Mouse (Mus musculus): ENCODE data around the gene Arsa. TPM values are rescaled to one million over a fixed set of nuclear protein-coding genes. Genes with fewer than 3 reads are reported as not detected.
A peak's percentile ranks its signal among the peaks of the same experiment; 100 is the strongest.

Arsa gene
- polyA plus RNA-seq, 1 experiment from 2014 or later: 13.0 TPM

DNA sequence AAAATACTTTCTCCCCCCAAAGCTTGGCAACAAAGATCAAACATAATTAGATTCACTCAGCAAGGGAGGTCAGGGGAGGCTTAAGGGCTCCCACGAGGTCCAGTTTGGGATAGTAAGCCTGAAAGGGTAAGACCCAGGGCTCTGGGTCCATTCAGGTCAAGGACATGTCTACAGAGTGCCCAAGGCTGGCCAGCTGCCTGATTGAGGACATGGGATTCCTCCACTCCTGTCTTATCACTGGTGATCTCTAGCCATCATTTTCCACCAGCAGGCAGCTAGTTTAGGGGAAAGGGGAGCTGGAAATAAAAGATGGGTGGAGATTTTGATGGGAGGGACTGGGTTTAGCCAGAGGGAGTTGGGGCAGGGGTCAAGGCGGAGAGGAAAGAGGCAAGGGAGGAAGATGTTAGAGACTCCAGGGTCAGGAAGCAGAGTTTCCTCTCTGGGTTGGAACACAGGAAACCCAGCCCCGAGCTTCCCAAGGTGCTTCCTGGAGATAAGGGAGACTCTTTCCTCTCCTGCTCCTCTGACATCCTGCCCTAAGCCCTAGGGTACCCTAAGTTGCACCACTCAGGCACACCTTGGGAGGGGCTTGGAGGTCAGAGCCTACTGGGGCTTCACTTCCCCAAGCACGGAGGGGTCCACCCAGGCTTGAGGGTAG, 20.3 kb upstream of the Arsa start:
- WGBS: 29% methylated on average over 4 of the region's 4 CpGs
- Histone ChIP-seq H3K4me2 (ENCODE audit: low read length) (no peak overlapping the region), H3K27ac (peak overlapping the region; percentile 73), H3K36me3 (ENCODE audit: insufficient read depth, low read length) (no peaks in the 10 kb centered on the region), H3K9me3 (replicated peaks; ENCODE audit: low read length) (no peaks in the 10 kb centered on the region), H3K27me3 (ENCODE audit: insufficient read depth, low read length) (peaks cover 6% of the 10 kb centered on the region; the same call in 1 of the 2 replicates), H3K9ac (ENCODE audit: low read depth, low read length) (no peak overlapping the region), H3K4me3 (replicated peaks; ENCODE audit: low read depth, low read length) (peak overlapping the region; percentile 77), H3K4me1 (replicated peaks; ENCODE audit: insufficient read depth, low read length) (no peaks in the 10 kb centered on the region; the same call in 1 of the 2 replicates)
- DNase-seq (ENCODE audit: low spot score) (peak; percentile 64), ATAC-seq (replicated peaks; ENCODE audit: low FRiP score, low read depth) (no peak; the same call in 1 of the 2 replicates)
- no peak for TF ChIP-seq CTCF (IDR thresholded peaks at IDR 0.05; ENCODE audit: low read depth)

DNA sequence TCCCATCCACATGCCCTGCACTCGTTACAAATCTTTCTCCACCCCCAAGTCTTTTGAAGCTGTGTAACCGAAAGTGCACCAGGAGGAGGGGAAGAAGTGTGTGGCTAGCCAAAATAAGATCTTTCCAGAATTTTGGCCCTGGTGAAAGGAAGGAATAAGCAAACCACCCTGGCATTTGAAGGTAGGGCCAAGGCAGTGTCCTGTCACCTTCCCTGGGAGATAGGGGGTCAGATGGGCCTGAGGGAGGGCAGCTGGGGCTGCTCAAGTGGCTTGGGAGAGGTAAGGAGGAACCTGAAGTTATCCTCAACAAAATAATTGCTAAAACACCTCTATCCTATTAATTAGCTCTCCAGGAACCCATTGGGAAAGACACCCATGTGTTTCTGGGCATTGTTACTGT, 19.6 kb upstream of the Arsa start:
- Histone ChIP-seq H3K4me3 (replicated peaks; ENCODE audit: low read depth, low read length) (no peak overlapping the region), H3K27ac (peak overlapping the region; percentile 57), H3K27me3 (ENCODE audit: insufficient read depth, low read length) (peaks cover 6% of the 10 kb centered on the region; the same call in 1 of the 2 replicates), H3K36me3 (ENCODE audit: insufficient read depth, low read length) (no peaks in the 10 kb centered on the region), H3K9me3 (replicated peaks; ENCODE audit: low read length) (no peaks in the 10 kb centered on the region), H3K4me2 (ENCODE audit: low read length) (no peak overlapping the region), H3K9ac (ENCODE audit: low read depth, low read length) (no peak overlapping the region), H3K4me1 (replicated peaks; ENCODE audit: insufficient read depth, low read length) (no peaks in the 10 kb centered on the region; the same call in 1 of the 2 replicates)
- no peak for DNase-seq (ENCODE audit: low spot score)
- TF ChIP-seq CTCF (IDR thresholded peaks at IDR 0.05; ENCODE audit: low read depth): no peak
- no peak for ATAC-seq (replicated peaks; ENCODE audit: low FRiP score, low read depth)
- 34% methylated on average over 2 of the region's 2 CpGs for WGBS

DNA sequence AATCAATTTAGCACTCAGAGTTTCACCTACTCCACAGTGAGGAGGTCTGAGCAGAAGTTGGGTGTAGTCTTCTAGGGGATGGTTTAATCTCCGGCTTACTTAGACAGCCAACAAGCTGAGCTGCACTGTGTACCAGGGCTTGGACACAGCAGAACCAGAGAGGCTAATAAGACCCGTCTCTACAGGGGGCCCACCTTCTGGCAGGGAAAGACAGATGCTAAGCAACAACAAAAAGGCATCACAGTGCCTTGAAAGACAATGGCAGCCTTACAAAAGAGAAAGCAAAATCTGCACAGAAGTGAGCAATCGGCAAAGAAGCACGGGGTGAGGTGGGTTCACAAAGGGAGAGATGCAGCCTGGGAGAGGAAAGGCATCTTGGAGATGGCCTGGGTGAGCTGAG, 18.9 kb upstream of the Arsa start:
- 0 out of 2 replicates have a peak overlapping the region, but pooled peaks have one; percentile 57 for H3K27ac ChIP-seq
- H3K4me2 ChIP-seq (ENCODE audit: low read length): no peak overlapping the region
- H3K27me3 ChIP-seq (ENCODE audit: insufficient read depth, low read length): peaks cover 6% of the 10 kb centered on the region; the same call in 1 of the 2 replicates
- DNase-seq (ENCODE audit: low spot score) (no peak), ATAC-seq (replicated peaks; ENCODE audit: low FRiP score, low read depth) (no peak)
- H3K36me3 ChIP-seq (ENCODE audit: insufficient read depth, low read length): no peaks in the 10 kb centered on the region
- H3K9me3 ChIP-seq (replicated peaks; ENCODE audit: low read length): no peaks in the 10 kb centered on the region
- H3K4me3 ChIP-seq (replicated peaks; ENCODE audit: low read depth, low read length): no peak overlapping the region
- no peaks in the 10 kb centered on the region; the same call in 1 of the 2 replicates for H3K4me1 ChIP-seq (replicated peaks; ENCODE audit: insufficient read depth, low read length)
- no peak for TF ChIP-seq CTCF (IDR thresholded peaks at IDR 0.05; ENCODE audit: low read depth)
- H3K9ac ChIP-seq (ENCODE audit: low read depth, low read length): no peak overlapping the region
- WGBS: 69% methylated on average over 4 of the region's 4 CpGs

GRCm38 (mm10) chr15:89494970-89495369, 17.7 kb upstream of the Arsa start:
- H3K9ac ChIP-seq (ENCODE audit: low read depth, low read length): no peak overlapping the region
- TF ChIP-seq CTCF (IDR thresholded peaks at IDR 0.05; ENCODE audit: low read depth): peak; percentile 45; the same call in 1 of the 2 replicates
- H3K9me3 ChIP-seq (replicated peaks; ENCODE audit: low read length): no peaks in the 10 kb centered on the region
- 76% methylated on average over 4 of the region's 4 CpGs for WGBS
- no peaks in the 10 kb centered on the region for H3K36me3 ChIP-seq (ENCODE audit: insufficient read depth, low read length)
- no peaks in the 10 kb centered on the region; the same call in 1 of the 2 replicates for H3K4me1 ChIP-seq (replicated peaks; ENCODE audit: insufficient read depth, low read length)
- no peak overlapping the region for H3K4me3 ChIP-seq (replicated peaks; ENCODE audit: low read depth, low read length)
- ATAC-seq (replicated peaks; ENCODE audit: low FRiP score, low read depth) (no peak), DNase-seq (ENCODE audit: low spot score) (no peak)
- H3K4me2 ChIP-seq (ENCODE audit: low read length): no peak overlapping the region
- no peak overlapping the region for H3K27ac ChIP-seq
- peaks cover 6% of the 10 kb centered on the region; the same call in 1 of the 2 replicates for H3K27me3 ChIP-seq (ENCODE audit: insufficient read depth, low read length)

- Histone ChIP-seq H3K27ac (no peak overlapping the region), H3K27me3 (ENCODE audit: insufficient read depth, low read length) (no peaks in the 10 kb centered on the region), H3K9ac (ENCODE audit: low read depth, low read length) (no peak overlapping the region), H3K4me3 (replicated peaks; ENCODE audit: low read depth, low read length) (no peak overlapping the region), H3K36me3 (ENCODE audit: insufficient read depth, low read length) (no peaks in the 10 kb centered on the region), H3K4me1 (replicated peaks; ENCODE audit: insufficient read depth, low read length) (no peaks in the 10 kb centered on the region), H3K9me3 (replicated peaks; ENCODE audit: low read length) (no peaks in the 10 kb centered on the region), H3K4me2 (ENCODE audit: low read length) (no peak overlapping the region)
- WGBS: 43% methylated on average over 14 of the region's 14 CpGs
- TF ChIP-seq CTCF (IDR thresholded peaks at IDR 0.05; ENCODE audit: low read depth): no peak
- ATAC-seq (replicated peaks; ENCODE audit: low FRiP score, low read depth) (no peak), DNase-seq (ENCODE audit: low spot score) (no peak)
Measured at GRCm38 (mm10) chr15:89488611-89489117, 11.4 kb upstream of the Arsa start.

DNA sequence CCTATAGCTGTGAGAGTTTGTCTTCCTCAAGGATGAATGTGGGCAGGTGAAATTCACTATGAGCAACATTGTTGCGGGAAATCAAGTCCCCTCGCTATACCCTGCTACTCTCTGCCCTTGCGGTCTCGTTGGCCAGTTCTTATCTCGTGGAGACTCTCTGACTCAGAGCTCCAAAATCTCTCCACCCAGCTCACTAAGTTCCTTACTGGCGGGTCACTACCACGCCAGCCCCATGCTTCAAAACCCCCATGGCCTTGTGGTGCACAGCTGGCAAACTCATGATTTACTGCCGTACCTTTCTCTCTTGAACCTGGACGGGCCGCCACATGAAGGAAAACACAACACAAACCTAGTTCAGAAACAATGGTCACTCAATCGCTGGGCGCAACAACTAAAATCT, 11.0 kb upstream of the Arsa start:
- Histone ChIP-seq H3K27me3 (ENCODE audit: insufficient read depth, low read length) (no peaks in the 10 kb centered on the region), H3K9me3 (replicated peaks; ENCODE audit: low read length) (no peaks in the 10 kb centered on the region), H3K9ac (ENCODE audit: low read depth, low read length) (no peak overlapping the region), H3K4me3 (replicated peaks; ENCODE audit: low read depth, low read length) (no peak overlapping the region), H3K36me3 (ENCODE audit: insufficient read depth, low read length) (no peaks in the 10 kb centered on the region), H3K27ac (no peak overlapping the region), H3K4me1 (replicated peaks; ENCODE audit: insufficient read depth, low read length) (no peaks in the 10 kb centered on the region), H3K4me2 (ENCODE audit: low read length) (no peak overlapping the region)
- WGBS: 84% methylated on average over 12 of the region's 12 CpGs
- DNase-seq (ENCODE audit: low spot score): no peak
- no peak for ATAC-seq (replicated peaks; ENCODE audit: low FRiP score, low read depth)
- no peak for TF ChIP-seq CTCF (IDR thresholded peaks at IDR 0.05; ENCODE audit: low read depth)
